Mouse (Mus musculus) lung, embryonic 16.5 days (tissue): Measurements from ENCODE around the gene Glipr1. TPM values are rescaled to one million over a fixed set of nuclear protein-coding genes. Genes with fewer than 3 reads are reported as not detected.
"Not testable (repeated sequence)": the region's sequence is repeated elsewhere in the genome, so short reads cannot be mapped to it uniquely, and the experiment has no call there.

ENCODE experiments used
- ATAC-seq: fragments of 200-750 bp; cut with Nextera tagmentation; 2 replicates; pipeline ENCODE4 v1.8.0; 2017; ENCODE audit warnings: low read depth, mild to moderate bottlenecking, moderate library complexity
- H3K27ac ChIP-seq: fragments of 300-500 bp; sonication (generic); 2 replicates; pipeline ENCODE4 v1.5.1; 2014; ENCODE audit warnings: mild to moderate bottlenecking, control low read depth, low read length
- H3K27me3 ChIP-seq: fragments of 300-500 bp; sonication (generic); 2 replicates; pipeline ENCODE4 v1.6.1; 2014; ENCODE audit warnings: low read depth, low read length, mixed read lengths; ENCODE audit not compliant: control insufficient read depth, insufficient read depth
- H3K36me3 ChIP-seq: fragments of 300-500 bp; sonication (generic); 2 replicates; pipeline ENCODE4 v1.6.1; 2014; ENCODE audit warnings: low read length; ENCODE audit not compliant: control insufficient read depth, insufficient read depth
- H3K4me1 ChIP-seq: fragments of 300-500 bp; sonication (generic); replicated peaks from 2 replicates; pipeline ENCODE4 v1.6.1; 2014; ENCODE audit warnings: low read length, mixed read lengths; ENCODE audit not compliant: control insufficient read depth, insufficient read depth
- H3K4me2 ChIP-seq: fragments of 300-500 bp; sonication (generic); 2 replicates; pipeline ENCODE4 v1.6.1; 2014; ENCODE audit warnings: low read depth, low read length, control low read depth
- H3K4me3 ChIP-seq: fragments of 300-500 bp; sonication (generic); 2 replicates; pipeline ENCODE4 v1.5.1; 2014; ENCODE audit warnings: mild to moderate bottlenecking, low read length, control low read depth
- H3K9ac ChIP-seq: fragments of 300-500 bp; sonication (generic); 2 replicates; pipeline ENCODE4 v1.6.1; 2014; ENCODE audit warnings: low read length, control low read depth
- H3K9me3 ChIP-seq: fragments of 300-500 bp; sonication (generic); 2 replicates; pipeline ENCODE4 v1.6.1; 2016; ENCODE audit warnings: low read length; ENCODE audit not compliant: control insufficient read depth
- WGBS: fragments of 180-500 bp; shearing (Covaris S2); extraction: QIAGEN DNeasy Blood & Tissue Kit; methylation state at CpG from one replicate; pipeline ENCODE4 v1.1.7; 2014; 5-methylcytosine and 5-hydroxymethylcytosine counted together
- polyA plus RNA-seq: library from polyadenylated mRNA; unstranded; fragments of >200 nt; fragmentation: Nextera tagmentation; extraction: Ambion mirVana; gene quantifications from 2 replicates; pipeline ENCODE4 v1.2.1, GENCODE M21; 2015

Glipr1 gene
- polyA plus RNA-seq = 3.1 and 3.8 TPM in 2 replicates

- H3K4me3 ChIP-seq = no peak within 1 kb of the TSS
- H3K4me2 ChIP-seq = no peak within 1 kb of the TSS
- WGBS = 48% methylated on average over 9 of the region's 9 CpGs
- no peaks in the 10 kb centered on the region for H3K27me3 ChIP-seq
- no peaks in the 10 kb centered on the region for H3K9me3 ChIP-seq
- ATAC-seq = no peak
- no peaks in the 10 kb centered on the region for H3K36me3 ChIP-seq
- no peaks in the 10 kb centered on the region for H3K4me1 ChIP-seq
- no peak within 1 kb of the TSS for H3K9ac ChIP-seq
- H3K27ac ChIP-seq = no peak within 1 kb of the TSS
These were observed at the start of gene Glipr1 for GRCm38 (mm10) chr10:112002544-112003215. Glipr1 (minus strand) TSS chr10:112002631.

GRCm38 (mm10) chr10:112051956-112052355 is 49.5 kb upstream of the Glipr1 start:
- ATAC-seq, H3K27me3 ChIP-seq, H3K9me3 ChIP-seq, H3K4me3 ChIP-seq, H3K27ac ChIP-seq, H3K36me3 ChIP-seq, H3K4me1 ChIP-seq, H3K9ac ChIP-seq, H3K4me2 ChIP-seq: not testable (repeated sequence)
- WGBS = 76% methylated on average over 2 of the region's 2 CpGs

DNA sequence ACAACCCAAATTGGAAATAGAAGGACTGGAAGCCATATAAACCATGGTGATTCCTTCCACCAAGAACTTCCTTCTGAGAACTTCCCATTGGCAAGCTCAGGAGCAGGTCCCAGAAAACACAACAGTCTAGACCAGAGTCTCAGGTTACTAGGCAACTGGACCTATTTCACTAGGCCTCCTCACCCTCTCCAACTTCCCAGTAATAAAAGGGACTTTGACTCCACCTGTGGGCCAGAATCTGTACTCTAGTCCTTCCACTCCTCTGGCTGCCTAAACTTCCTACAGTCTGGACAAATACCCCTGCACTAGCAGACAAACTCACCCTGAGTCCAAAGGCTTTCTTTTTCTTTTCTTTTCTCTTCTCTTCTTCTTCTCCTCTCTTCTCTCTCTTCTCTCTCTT is 48.8 kb upstream of the Glipr1 start:
- no peak overlapping the region for H3K4me3 ChIP-seq
- H3K4me2 ChIP-seq = no peak overlapping the region
- no peak overlapping the region for H3K9ac ChIP-seq
- no peaks in the 10 kb centered on the region for H3K4me1 ChIP-seq
- no peak for ATAC-seq
- H3K27me3 ChIP-seq = no peaks in the 10 kb centered on the region
- no peaks in the 10 kb centered on the region for H3K36me3 ChIP-seq
- H3K27ac ChIP-seq = no peak overlapping the region
- H3K9me3 ChIP-seq = no peaks in the 10 kb centered on the region

GRCm38 (mm10) chr10:112044283-112044682 is 41.9 kb upstream of the Glipr1 start:
- H3K4me2 ChIP-seq, H3K4me1 ChIP-seq, H3K9me3 ChIP-seq, H3K27ac ChIP-seq, H3K9ac ChIP-seq, ATAC-seq, H3K4me3 ChIP-seq, H3K27me3 ChIP-seq, H3K36me3 ChIP-seq: not testable (repeated sequence)
- 52% methylated on average over 13 of the region's 14 CpGs for WGBS

DNA sequence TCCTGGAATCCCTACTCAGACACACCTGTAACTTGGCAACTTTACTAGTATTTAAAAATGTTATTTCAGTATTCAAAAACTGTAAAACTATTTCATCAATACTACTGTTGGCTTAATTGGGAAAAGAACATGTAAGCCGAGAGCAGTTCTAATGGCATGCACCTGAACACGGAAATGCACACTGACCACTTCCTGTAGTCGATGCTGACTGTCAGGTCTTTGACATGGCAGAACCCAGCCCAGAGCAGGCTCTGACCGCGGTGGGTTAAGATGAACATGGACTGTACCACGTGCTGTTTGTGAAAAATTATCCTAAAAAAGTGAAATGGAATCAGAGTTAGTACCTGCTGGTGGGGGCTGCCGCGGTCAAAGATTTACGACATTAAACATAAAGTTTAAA is 41.1 kb upstream of the Glipr1 start:
- not testable (repeated sequence) for H3K4me1 ChIP-seq, H3K9ac ChIP-seq, H3K27ac ChIP-seq, H3K4me3 ChIP-seq, H3K9me3 ChIP-seq, H3K27me3 ChIP-seq, H3K4me2 ChIP-seq, ATAC-seq, H3K36me3 ChIP-seq
- 68% methylated on average over 9 of the region's 9 CpGs for WGBS

DNA sequence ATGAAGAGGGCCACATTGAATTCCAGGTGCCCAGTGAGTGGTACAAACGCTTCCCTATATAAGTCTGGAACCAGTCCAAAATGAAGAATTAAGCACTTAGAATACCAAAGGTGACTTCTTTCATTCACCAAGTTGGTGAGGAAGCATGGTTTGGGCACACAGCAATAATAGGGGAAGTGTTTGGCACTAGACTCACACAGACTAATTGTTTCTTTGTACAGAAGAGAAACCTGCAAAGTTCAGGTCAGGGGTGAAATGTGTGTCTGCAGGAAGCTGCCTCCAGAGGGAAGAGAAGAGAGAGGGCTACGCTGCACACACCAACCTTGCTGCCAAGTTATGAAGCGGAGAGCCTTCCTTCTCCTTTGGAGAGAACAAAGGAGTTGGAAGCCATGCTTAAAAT is 26.3 kb upstream of the Glipr1 start:
- H3K27me3 ChIP-seq, H3K27ac ChIP-seq, H3K9ac ChIP-seq, H3K4me2 ChIP-seq, H3K4me1 ChIP-seq, H3K4me3 ChIP-seq, ATAC-seq, H3K9me3 ChIP-seq, H3K36me3 ChIP-seq: not testable (repeated sequence)
- WGBS = 65% methylated on average over 3 of the region's 3 CpGs

DNA sequence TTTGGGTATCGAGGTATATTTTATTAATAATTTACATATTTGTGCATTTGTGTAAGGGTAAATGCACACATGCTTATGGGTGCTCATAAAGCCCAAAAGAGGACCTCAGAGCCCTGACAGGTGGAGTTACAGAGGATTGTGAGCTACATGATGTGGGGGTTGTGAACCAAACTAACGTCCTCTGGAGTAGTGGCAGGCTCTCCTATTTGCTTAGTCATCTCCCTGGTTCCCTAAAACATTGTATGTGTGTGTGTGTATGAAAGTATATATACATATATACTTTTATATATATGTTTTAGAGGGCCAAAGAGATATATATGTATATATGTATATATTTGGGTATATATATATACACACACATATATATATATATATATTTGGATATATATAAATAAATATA is 21.2 kb upstream of the Glipr1 start:
- 60% methylated on average over 2 of the region's 2 CpGs for WGBS
- Histone ChIP-seq H3K9me3 (no peaks in the 10 kb centered on the region), H3K4me2 (no peak overlapping the region), H3K36me3 (no peaks in the 10 kb centered on the region), H3K27me3 (no peaks in the 10 kb centered on the region), H3K9ac (no peak overlapping the region), H3K27ac (no peak overlapping the region), H3K4me3 (no peak overlapping the region), H3K4me1 (no peaks in the 10 kb centered on the region)
- ATAC-seq = no peak

GRCm38 (mm10) chr10:112009511-112009910 is 7.1 kb upstream of the Glipr1 start:
- not testable (repeated sequence) for H3K9me3 ChIP-seq, H3K9ac ChIP-seq, ATAC-seq, H3K27me3 ChIP-seq, H3K4me2 ChIP-seq, H3K27ac ChIP-seq, H3K4me3 ChIP-seq, H3K4me1 ChIP-seq, H3K36me3 ChIP-seq
- WGBS = 53% methylated on average over 1 of the region's 1 CpGs

GRCm38 (mm10) chr10:112001756-112002520 is 493 bp downstream of the Glipr1 start:
- 80% methylated on average over 9 of the region's 9 CpGs for WGBS
- no peaks in the 10 kb centered on the region for H3K9me3 ChIP-seq
- H3K9ac ChIP-seq = no peak overlapping the region
- H3K36me3 ChIP-seq = no peaks in the 10 kb centered on the region
- ATAC-seq = no peak
- H3K27ac ChIP-seq = no peak overlapping the region
- H3K4me1 ChIP-seq = no peaks in the 10 kb centered on the region
- H3K4me3 ChIP-seq = no peak overlapping the region
- H3K27me3 ChIP-seq = no peaks in the 10 kb centered on the region
- H3K4me2 ChIP-seq = no peak overlapping the region
